Mouse (Mus musculus): ENCODE measurements at regions not wholly inside any gene's neighbourhood (a gene's known extent, or its start where the extent isn't known, plus 50 kb on each side); places are given as distances from the start of the nearest gene placed in this dataset.

DNA sequence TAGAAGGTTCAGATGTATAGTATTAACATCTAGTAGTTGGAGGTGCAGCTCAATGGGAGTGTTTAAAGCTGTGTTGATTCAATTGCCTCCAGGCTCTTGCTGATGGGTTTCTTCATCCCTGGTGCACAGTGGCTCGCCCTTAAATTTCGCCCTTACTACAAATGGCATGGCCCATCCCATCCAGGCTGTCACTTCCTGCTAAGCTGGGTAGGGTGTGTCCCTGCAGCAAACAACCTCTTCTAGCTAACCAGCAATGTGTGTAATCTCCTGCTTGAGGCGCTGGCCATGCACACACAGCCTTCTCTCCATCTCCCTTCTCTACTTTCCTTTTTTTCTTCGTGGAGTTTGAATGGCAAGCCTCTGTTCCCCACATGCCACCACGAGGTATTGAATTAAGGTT lies 238.1 kb upstream of the Id2 start:
- no peak for DNase-seq (ENCODE audit: low spot score)

- DNase-seq (ENCODE audit: low spot score): no peak
Measured at GRCm38 (mm10) chr12:25332384-25333035, 235.6 kb upstream of the Id2 start.

GRCm38 (mm10) chr12:25330004-25330708 lies 233.2 kb upstream of the Id2 start:
- no peak for DNase-seq (ENCODE audit: low spot score)

GRCm38 (mm10) chr12:25325901-25326300 lies 229.0 kb upstream of the Id2 start:
- DNase-seq (ENCODE audit: low spot score): no peak

- no peak for DNase-seq (ENCODE audit: low spot score)
Measured at GRCm38 (mm10) chr12:25323171-25323570, 226.2 kb upstream of the Id2 start.

DNA sequence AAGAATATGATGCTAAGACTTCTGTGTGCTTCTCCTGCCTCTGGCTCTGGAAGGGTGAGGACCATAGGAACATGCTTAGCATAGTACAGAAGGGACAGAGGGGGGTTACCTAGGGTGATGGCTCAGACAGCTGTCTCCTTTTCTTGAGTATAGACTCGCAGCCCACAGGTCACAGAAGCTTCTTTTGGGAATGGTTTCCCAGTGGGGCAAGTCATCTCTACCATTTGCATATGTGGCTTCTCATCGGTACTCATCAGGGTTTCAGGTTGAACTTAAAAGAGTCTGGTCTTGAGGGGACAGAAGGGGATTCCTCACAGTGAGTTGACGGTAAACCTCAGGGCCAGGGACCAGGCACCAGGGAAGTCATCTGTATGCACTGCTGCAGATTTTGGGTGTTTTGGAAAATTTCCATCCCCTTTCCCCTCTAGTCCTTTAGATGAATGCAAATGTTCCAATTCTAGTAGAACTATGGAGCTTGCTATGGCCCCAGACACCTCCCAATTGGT lies 223.4 kb upstream of the Id2 start:
- no peak for DNase-seq (ENCODE audit: low spot score)

DNA sequence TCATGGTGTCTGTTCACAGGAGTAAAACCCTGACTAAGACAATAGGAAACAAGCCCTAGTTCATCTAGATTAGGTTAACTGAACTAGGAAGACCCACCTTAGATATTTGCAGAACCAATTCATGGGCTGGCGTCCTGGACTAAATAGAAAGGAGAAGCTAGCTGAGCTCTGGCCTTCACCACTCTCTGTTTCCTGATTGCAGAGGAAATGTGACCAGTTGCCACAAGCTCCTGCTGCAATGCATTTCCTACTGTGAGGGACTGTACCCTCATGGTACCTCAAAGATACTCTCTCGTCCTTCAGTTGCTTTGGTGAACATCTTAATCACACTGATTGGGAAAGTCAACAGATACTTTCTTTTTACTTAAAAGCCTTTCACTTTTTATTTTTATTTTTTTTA lies 222.9 kb upstream of the Id2 start:
- DNase-seq (ENCODE audit: low spot score): no peak

- no peak for DNase-seq (ENCODE audit: low spot score)
Measured at GRCm38 (mm10) chr12:25318072-25318671, 221.2 kb upstream of the Id2 start.

GRCm38 (mm10) chr12:25315969-25316368 lies 219.0 kb upstream of the Id2 start:
- DNase-seq (ENCODE audit: low spot score): no peak

DNA sequence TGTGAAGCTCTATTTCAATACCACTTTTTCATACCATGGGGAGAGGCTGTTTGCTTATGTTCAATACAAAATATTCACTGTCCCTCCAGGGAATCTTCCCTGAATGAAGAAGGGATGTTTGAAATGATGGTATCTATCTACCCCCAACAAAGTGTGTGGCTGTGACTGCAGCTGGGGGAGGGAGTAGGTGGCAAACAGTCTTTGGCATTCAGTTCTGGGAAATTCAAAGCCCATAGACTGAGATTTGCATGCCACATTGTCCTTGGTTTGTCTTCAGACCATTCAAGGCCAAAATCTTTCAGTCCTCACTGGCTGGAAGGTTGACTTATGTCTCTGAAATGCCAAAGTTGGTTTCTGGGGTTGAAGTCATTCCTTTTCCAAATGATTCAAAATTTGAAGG lies 216.3 kb upstream of the Id2 start:
- no peak for DNase-seq (ENCODE audit: low spot score)

GRCm38 (mm10) chr12:25312390-25312789 lies 215.4 kb upstream of the Id2 start:
- no peak for DNase-seq (ENCODE audit: low spot score)

GRCm38 (mm10) chr12:25311728-25312127 lies 214.8 kb upstream of the Id2 start:
- no peak for DNase-seq (ENCODE audit: low spot score)

DNA sequence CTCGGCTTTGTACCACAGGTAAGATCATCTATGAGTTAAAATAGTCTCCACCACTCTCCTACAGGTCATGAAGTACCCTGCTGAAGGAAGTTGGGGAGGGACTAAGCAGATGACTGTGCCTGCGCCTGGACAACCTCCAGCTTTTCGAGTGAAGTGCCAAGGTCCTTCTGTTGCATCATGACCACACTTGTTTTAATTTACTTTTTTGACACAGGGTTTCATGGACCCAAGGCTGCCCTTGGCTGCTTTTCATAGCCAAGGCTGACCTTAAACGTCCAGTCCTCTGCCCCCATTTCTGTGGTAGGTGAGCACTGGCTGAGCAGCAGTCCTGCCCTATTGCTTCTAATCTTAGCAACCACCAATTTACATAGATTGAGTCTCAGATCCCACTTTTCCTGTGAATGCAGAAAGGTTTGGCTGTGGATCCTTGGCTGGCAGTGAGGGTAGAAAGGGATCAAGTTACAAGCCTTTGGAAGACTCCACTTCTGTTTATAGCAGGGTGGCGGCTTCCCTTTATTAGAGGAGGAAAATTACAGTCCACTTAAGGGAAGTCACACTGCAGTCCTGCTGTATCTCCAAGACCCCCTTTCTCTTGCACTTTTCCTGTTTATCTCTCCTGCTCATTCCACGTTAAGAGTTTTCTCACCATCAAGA lies 213.5 kb upstream of the Id2 start:
- peak; percentile 35 for DNase-seq (ENCODE audit: low spot score)

DNA sequence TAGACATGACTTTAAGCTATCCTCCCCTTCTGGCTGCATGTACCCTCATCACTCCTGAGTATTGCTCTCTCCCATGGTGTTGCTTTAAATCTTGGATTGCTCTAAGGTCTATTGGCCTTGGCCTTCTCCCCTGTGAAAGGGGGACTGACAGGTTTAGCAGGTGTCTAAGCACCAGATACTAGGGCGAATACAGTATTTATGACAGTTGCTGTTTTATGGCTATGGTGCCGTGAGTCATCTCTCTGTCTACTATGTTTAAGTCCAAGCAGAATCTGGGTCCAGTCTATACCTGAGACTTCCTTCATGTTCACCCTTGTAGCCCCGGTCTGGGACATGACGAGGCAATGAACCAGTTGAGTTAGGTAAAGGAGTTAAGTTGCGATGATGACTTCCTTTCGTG lies 212.3 kb upstream of the Id2 start:
- no peak for DNase-seq (ENCODE audit: low spot score)

GRCm38 (mm10) chr12:25305764-25306653 lies 209.1 kb upstream of the Id2 start:
- DNase-seq (ENCODE audit: low spot score): no peak

DNA sequence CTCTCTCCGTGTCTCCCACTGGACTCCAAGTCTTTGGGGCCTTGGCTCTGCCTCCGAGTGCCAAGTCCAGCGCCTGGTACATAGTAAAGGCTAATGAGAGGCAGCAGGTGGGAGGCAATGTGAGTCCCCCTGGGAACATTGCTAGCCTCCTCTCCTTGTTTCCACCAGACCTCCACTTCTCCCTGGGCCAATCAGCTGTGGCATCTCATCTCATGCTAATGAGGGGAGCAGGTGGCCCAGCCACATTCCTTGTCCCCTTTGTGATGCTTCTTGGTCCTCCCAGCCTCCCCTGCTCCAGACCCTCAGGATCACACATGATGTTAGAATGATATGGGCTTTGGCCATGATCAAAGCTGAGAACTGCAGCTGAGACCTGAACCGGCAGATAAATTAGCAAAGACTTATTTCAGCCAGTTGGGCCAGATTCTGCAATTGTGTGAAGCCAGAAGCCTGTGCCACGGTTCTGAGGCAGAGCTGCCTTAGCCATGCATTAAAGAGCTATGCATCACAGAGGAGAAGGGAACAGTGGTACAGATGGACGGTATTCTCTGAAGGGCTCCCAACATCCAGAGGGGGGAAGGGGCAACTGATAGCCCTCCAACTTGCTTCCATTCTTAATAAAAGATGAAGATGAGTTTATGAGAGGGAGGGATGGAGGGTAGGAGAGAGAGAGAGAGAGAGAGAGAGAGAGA lies 208.0 kb upstream of the Id2 start:
- DNase-seq (ENCODE audit: low spot score): peak; percentile 30

DNA sequence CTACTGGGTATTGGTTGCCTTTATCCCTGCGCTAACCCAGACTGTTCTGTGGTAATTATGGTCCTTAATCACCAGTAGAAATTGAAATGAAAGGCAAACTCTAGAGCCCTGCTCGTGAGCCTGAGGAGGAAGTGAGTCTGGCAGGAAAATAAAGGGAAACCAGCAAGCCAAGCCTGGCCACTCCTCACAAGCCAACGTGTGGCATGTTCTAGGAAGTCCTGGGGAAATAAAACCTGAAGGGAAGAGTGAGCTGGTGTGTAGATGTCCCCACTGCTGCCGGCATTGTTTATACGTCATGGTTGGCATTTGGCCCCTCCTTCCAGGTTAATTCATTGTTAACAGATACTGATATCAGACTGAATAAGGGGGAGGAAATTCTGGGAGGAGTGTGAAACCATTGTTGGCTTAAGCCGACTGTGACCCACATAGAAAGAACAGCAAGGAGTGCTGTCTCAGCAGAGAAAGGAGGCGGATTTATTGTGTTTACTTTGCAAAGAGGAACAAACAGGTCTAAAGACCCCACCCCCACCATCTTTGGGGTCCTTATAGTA lies 206.6 kb upstream of the Id2 start:
- DNase-seq (ENCODE audit: low spot score): no peak

DNA sequence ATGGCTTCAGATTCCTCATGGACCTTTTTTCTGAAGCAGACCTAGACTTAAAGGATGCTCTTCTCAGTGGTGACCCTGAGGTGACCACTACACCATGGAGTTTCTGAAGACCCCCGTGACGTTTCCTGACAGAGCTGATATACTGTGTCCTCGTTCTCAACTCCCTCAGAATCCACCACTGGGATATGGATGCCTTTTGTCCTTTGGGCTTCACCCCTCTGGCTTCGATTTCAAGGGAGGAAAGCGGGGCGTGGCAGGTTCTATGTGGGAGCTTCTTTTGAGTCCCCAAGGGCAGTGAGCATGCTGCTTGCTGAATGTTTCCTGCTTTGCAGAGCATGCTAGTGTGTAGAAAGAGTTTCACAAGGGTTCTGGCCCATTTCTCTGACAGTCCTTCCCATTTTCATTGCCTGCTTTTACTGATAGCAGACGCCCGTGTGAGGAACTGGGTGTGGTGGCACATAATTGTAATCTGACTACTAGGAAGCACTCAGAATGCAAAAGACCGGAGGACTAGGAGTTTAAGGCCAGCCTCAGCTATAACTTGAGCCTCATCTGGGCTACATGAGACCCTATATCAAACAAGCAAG lies 204.0 kb upstream of the Id2 start:
- no peak for DNase-seq (ENCODE audit: low spot score)

DNA sequence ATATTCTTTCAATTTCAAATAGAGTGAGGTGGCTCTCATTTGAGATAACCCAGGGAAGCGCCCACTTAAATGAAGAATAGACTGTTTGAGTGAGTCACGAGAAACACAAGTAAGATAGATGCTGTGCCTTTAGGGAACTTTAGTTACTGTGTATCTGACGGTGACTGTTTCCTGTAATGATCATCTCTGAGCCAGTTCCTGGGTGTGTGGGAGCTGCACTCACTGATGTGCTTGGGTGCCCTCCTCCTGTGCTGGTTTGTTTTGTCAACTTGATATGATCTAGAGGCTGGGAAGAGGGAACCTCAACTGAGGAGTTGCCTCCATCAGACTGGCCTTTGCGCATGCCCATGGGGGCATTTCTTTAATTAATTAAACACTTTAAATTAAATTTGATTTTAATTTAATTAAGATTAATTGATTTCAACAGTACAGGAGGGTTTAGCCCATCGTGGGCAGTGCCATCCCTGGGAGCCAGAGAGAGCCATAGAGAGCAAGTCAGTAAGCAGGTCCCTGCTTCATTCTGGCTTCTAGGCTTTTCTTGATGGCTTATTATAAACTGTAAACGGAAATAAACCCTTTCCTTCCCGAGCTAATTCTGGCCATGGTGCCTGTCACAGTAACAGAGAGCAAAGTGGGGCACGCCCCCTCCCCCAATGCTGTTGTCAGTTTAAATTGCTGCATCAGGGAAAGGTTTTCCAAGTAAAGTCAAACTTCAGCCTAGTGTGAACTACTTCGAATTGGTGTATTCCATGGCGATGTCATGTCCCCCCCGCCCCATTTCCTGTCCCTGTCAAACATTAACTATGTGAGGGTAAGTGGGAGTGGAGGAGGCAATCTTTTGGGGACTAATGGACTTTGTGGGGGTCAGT lies 202.9 kb upstream of the Id2 start:
- DNase-seq (ENCODE audit: low spot score): no peak
